Mouse (Mus musculus) neutrophil, adult 5-6 weeks (primary cell): ENCODE results near the gene Tex101. TPM values are rescaled to one million over a fixed set of nuclear protein-coding genes. Genes with fewer than 3 reads are reported as not detected.
"Not testable (repeated sequence)": the region's sequence is repeated elsewhere in the genome, so short reads cannot be mapped to it uniquely, and the experiment has no call there.

ENCODE experiments used
- ATAC-seq: fragments of 151-379, 151-347 bp; 2 replicates; pipeline ENCODE4 v1.8.0; 2017; ENCODE audit warnings: mild to moderate bottlenecking, moderate TSS enrichment; ENCODE audit not compliant: insufficient number of reproducible peaks, poor library complexity, low FRiP score, severe bottlenecking; ENCODE audit errors: extremely low read depth
- total RNA-seq: library from RNA; stranded (forward); fragments of 200-1000 nt; gene quantifications from 2 replicates; pipeline ENCODE4 v1.2.3, GENCODE M21; 2017

Tex101 gene
- total RNA-seq, 1 experiment from 2014 or later = not detected

DNA sequence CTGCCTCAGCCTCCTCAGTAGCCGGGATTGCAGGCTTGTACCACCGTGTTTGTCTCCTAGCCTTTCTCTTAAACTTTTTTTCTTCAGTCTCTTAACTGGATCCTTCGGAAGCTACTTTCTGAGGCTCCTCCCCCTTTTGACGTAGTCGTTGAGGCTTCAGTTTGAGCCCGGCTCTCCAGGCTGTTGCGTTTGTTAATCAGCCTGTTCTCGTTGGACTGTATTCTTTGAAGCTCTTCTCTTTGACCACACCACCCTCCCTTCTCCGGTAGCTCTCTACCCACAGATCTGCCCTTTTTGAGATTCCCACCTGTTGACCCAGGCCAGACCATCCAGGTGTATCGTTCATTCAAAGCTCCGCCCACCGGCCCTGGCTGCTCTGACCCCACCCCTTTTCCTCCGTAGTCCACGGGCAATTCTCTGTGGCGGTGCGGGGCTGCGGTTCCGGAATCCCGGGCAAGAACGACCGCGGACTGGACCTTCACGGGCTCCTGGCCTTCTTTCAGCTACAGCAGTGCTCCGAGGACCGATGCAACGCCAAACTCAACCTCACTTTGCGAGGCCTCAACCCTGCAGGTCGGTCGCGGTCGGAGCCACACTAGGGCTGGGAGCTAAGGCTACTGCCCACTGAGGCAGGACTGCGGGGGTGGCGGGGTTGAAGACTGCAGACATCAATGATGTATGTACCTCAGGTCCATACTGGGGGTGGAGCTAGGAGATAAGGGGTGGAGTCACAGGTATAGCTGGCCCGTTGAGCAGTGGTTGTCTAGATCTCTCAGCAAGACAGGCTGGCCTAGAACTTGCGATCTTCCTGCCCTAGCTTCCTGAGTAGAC lies 38.2 kb downstream of the Tex101 start:
- ATAC-seq = 0 out of 2 replicates have a peak, but pooled peaks have one; percentile 34

DNA sequence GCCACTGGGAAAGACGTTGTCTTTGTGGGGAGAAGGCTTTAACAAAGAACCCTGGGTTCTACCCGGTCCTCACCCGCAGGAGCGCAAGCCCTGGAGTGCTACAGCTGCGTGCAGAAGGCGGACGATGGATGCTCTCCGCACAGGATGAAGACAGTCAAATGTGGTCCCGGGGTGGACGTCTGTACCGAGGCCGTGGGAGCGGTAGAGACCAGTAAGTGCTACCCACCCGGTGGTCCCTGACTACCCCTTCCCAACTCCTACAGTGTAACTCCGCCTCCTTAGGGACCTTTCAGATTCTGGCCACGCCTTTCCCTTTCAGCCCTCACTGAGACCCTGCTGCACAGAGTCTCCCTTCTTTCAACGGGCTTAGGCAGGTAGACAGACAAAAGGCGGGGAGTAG lies 39.4 kb downstream of the Tex101 start:
- no peak for ATAC-seq

DNA sequence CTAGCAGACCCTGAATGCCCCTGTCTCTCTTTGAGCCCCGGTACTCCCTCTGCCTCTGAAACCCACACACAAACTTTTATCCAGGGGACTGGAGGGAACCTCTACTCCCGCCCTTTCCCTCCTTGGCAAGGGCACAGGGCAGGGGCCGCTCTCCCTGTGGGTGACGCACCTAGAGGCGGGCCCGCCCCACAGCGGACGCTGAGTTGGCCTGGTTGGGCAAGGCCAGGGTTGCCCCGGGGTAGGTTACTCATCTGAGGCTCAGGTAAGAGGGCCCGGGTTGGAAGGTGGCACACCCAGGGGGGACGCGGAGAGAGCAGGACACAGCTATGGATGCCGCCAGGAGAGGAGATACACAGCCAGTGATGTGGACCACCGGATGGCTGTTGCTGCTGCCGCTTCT lies 40.2 kb downstream of the Tex101 start, which contains the start of gene Lypd3:
Gene Lypd3 (plus strand): TSS at position 287 of the 400 bp plus-strand sequence.
- no peak for ATAC-seq

DNA sequence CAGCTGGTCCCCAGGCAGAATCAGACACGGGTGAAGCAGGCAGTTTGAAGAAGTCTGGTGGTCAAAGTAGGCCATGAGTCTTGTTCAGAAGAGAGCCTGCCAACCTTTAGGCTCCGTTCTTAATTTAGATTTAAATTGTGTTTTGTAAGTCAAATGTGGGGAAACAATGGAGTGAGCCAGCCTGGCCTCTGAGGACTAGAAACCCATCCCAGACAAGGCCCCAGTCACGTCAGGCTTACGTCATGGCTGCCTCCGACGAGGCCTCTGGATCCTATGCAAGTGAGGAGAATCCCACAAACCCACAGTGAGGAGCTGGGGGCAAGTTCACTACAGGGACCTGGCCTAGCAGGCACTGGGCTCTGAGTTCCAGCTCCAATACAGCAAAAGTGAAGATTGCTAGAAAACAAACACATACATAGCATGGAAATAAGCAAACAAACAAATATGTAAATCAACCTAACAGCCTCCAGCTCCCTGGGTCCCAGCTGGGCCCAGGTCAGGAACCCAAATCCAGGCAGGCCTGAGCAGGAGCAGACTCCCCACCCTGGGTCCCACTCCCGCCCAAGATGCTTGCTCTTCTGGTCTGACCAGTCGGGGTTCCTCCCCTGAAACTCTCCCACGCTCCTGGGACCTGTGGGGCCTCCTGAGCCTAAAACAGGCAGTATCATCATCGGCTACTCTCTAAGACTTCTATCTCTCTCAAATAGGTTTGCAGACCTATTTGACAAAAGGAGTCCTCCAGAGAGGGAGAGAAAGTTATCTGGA lies 46.2 kb downstream of the Tex101 start:
- no peak for ATAC-seq

DNA sequence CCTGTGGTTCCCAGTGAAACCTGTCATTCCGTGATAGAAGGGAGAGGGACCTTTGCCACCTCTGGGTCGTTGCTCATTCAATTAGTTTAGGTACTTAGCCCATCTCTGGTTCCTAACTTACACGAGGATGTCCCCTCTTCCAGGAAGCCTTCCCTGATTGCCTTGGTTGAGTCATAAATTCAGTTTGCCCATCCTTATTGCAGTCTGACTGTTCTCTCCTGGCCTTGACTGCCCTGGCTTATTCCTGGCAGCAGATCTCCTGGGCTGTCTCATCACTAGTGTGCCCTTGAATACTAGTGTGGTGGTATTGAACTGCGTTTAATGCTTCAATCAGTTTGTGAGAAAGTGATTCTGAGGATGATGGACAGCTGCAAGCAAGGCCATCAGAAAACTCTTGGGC lies 46.8 kb downstream of the Tex101 start:
- ATAC-seq = no peak

DNA sequence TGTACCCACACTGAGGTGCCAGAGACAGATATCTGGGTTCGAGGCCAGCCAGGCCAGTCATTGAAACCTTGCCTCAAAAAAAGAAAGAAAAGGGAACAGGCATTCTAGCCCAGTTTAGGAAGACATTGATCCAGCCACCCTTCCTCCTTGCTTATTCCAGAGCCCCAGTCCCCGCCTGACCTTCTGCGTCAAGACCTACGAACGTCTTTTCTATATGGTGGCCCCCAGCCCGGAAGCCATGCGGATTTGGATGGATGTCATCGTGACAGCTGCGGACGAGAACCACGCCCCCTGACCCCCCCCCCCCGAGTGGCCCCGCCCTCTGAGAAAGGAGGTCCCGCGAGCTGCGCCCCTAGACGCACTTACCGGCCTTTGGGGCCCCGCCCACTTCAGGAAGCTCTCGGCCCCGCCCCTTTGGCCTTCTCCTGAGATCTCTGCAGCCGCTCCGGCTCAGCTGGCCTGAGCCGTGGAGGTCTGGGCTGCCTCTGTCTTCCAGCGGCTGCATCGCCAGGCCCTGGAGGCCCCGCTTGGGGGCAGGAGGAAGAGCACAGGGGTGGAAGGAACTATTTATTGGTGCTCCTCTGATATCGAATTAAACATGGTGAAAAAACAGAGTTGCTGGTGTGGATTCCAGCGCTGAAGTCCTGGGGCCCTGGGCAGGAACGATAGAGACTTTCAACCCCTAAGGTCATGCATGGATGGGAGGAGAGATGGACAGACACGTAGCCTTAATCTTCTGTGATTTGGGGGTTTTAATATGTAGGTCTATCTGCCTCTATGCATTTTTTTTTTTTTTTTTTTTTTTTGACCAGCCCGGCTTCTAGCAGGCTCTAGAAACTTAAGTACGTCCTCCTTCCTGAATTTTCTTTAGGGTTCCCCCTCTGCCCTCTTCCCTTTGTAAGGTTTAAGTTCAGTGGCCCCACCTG lies 47.5 kb downstream of the Tex101 start:
- peak; percentile 72 for ATAC-seq

DNA sequence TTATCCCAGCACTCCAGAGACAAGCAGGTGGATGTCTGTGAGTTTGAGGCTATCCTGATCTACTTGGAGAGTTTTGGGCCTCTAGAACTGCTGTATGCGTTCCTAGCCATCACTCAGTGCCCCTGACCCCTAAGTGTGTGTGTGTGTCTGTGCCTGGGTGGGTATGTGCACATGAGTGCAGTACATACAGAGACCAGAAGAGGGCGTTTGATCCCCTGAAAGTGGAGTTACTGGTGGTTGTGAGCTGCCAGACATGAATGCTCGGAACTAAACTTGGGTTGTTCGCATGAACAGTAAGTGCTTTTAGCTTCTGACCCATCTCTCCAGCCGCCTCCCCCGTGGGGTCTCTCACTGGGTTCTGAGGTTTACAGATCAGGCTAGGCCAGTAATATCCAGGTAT lies 53.5 kb downstream of the Tex101 start:
- ATAC-seq = no peak

DNA sequence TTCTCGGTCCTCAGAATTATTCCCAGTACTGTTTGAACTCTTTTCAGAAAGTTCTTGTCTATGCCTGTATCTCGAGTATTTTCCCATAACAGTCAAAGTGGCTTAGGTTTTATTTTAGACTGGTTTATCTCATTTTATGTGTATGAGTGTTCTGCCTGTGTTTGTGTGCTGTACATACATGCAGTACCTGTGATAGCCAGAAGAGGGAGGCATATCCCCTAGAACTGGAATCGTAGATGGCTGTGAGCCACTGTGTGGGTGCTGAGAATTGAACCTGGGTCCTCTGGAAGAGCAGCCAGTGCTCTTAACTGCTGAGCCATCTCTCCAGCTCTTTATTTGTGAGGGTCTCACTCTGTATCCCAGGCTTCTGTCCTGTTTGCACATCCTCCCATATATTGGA lies 55.3 kb downstream of the Tex101 start:
- no peak for ATAC-seq

DNA sequence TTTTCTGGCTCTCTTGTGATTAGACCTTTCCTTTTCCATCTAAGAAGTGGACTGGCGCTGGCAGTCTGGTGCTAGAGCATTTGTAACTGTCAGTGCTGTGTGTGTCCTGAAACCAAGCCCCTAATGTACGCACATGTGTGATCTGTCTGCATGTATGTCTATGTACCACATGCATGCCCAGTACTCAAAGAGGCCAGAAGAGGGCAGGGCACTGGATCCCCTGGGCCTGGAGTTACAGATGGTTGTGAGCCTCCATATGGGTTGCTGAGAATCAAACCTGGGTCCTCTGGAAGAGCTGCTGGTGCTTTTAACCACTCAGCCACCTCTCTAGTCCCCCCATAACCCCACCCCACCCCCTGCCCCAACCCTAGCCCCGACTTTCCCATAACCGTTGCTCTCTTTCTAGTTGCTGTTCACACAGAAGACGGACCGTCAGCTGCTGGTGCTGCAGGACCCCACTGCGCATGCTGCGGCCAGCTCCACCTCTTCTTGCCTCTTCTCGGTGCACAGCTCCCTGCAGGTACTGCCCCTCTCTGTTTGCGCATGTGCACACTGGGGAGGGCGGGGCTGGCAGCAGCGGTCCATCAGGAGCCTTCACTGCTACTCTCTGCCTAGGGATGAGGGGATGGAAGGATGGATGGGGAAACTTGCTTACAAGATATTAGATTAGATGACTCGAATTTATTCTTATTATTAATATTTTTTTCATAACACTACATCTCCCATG lies 56.6 kb downstream of the Tex101 start:
- no peak for ATAC-seq

DNA sequence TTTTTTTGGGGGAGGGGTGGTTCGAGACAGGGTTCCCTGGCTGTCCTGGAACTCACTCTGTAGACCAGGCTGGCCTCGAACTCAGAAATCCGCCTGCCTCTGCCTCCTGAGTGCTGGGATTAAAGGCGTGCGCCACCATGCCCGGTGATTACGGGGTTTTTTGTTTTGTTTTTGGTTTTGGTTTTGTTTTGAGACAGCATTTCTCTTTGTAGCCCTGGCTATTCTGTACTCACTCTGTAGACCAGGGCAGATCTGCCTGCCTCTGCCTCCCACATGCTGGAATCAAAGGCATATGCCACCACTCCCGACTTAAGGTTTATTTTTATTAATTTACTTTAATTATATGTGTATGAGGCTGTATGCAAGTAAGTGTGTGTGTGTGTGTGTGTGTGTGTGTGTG lies 58.1 kb downstream of the Tex101 start:
- ATAC-seq = not testable (repeated sequence)

Other genes with a start within 250 kb of the Tex101 start
- gene Irgc1, start 224.4 kb downstream of the Tex101 start, total RNA-seq = 3.1 and 4.4 TPM in 2 replicates
- gene Plaur, start 214.2 kb downstream of the Tex101 start, total RNA-seq = 209 and 221 TPM in 2 replicates
- gene Cadm4, start 194.7 kb downstream of the Tex101 start, total RNA-seq = not detected in 2 replicates
- gene Zfp428, start 169.7 kb downstream of the Tex101 start, total RNA-seq = 0.49 TPM in 1 of 2 replicates, not detected in the other
- not detected in 2 replicates for gene AC161166.1, start 164.2 kb downstream of the Tex101 start, total RNA-seq
- gene Irgq, start 146.0 kb downstream of the Tex101 start, total RNA-seq = 12.4 and 14.0 TPM in 2 replicates
- gene Pinlyp, start 130.6 kb downstream of the Tex101 start, total RNA-seq = not detected in 2 replicates
- 38.4 and 56.0 TPM in 2 replicates for gene Xrcc1, start 130.4 kb downstream of the Tex101 start, total RNA-seq
- 5.8 and 6.1 TPM in 2 replicates for gene Ethe1, start 89.1 kb downstream of the Tex101 start, total RNA-seq
- gene Zfp575, start 89.0 kb downstream of the Tex101 start, total RNA-seq = not detected in 2 replicates
- 13.7 and 13.9 TPM in 2 replicates for gene Phldb3, start 65.9 kb downstream of the Tex101 start, total RNA-seq
- gene Lypd3, start 40.1 kb downstream of the Tex101 start, total RNA-seq = not detected in 2 replicates
- not detected in 2 replicates for gene BC049730, start 32.6 kb upstream of the Tex101 start, total RNA-seq
- not detected in 2 replicates for gene Gm4763, start 50.2 kb upstream of the Tex101 start, total RNA-seq
- 40.7 and 50.3 TPM in 2 replicates for gene Cd177, start 83.6 kb upstream of the Tex101 start, total RNA-seq
- 30.5 and 43.1 TPM in 2 replicates for gene Ceacam10, start 100.5 kb upstream of the Tex101 start, total RNA-seq
- gene Gm9844, start 185.5 kb upstream of the Tex101 start, total RNA-seq = 5.2 and 7.1 TPM in 2 replicates
- gene Lypd4, start 193.3 kb upstream of the Tex101 start, total RNA-seq = not detected in 2 replicates
- not detected in 2 replicates for gene Dmrtc2, start 193.4 kb upstream of the Tex101 start, total RNA-seq
- gene Rps19, start 207.7 kb upstream of the Tex101 start, total RNA-seq = 834 and 844 TPM in 2 replicates
- gene Cd79a, start 220.7 kb upstream of the Tex101 start, total RNA-seq = 464 and 482 TPM in 2 replicates
- 473 and 474 TPM in 2 replicates for gene Arhgef1, start 226.2 kb upstream of the Tex101 start, total RNA-seq